23 mouse cellular contexts compared by ENCODE assay signal in the genomic region with DNA sequence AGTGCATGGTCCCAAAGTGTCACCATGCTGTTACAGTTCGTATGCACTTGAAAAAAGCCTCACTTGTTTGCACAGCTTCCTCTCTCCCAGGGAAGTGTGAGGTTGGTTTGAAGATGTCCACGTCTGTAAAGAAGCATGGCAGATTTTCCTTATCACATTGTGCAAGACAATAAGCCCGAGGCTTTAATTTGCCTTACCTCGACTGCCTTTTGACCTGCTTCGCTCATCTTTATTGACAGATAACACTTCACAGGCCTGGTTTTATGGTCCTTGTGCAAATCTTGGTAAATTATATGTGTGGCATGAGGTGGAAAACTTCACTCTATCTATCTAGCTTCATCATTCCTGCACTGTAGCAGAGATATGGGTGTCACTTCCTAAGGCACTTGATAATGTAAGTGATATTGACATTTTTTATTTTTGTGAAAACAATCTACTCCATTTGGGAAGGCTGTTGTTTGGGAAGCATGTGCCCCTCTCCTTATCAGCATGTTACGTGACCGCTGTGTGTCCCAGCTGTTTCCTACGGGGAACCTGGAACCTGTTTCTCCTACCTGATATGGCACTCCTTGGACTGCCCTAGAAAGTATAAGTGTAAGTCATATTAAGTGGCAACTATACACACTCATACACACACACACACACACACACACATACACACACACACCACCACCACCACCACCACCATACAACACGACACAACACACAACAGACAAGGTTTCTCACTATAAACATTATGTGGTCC.
"Had no signal": no experiment of that assay in that cellular context is flagged by ENCODE, and none has a peak within 500 bp of the region (broad histone marks: within the 10 kb centered on the region; RNA-seq: fewer than 3 reads in every experiment).

No protein-coding gene starts in this region.

- H3K4me1 ChIP-seq: heart, embryonic 12.5 days; hindbrain, embryonic 10.5 days; hindbrain, embryonic 12.5 days; limb, embryonic 13.5 days; limb, embryonic 15.5 days; liver, embryonic 12.5 days had no signal

- H3K36me3 ChIP-seq: heart, embryonic 12.5 days; hindbrain, embryonic 10.5 days; hindbrain, embryonic 12.5 days; limb, embryonic 13.5 days; limb, embryonic 15.5 days; liver, embryonic 12.5 days had no signal

- H3K9ac ChIP-seq: heart, embryonic 12.5 days; hindbrain, embryonic 12.5 days; hindbrain, embryonic 14.5 days; limb, embryonic 13.5 days; limb, embryonic 15.5 days; liver, embryonic 12.5 days; liver, embryonic 14.5 days had no signal

- ATAC-seq: forebrain, embryonic 16.5 days; hindbrain, embryonic 16.5 days; inflammation-experienced regulatory T-cells, adult 6 months; liver, embryonic 12.5 days had no signal

- DNase-seq: gastrocnemius, adult 2 months; gastrocnemius, postnatal 10 days; gastrocnemius, postnatal 25 days; heart, adult 2 months; heart, postnatal 10 days; heart, postnatal 4 days; kidney, adult 18-20 months; kidney, adult 8-10 months; kidney, postnatal 10 days; kidney, postnatal 25 days; kidney, postnatal 4 days; left cerebral cortex, postnatal 4 days had no signal

- H3K27ac ChIP-seq: gastrocnemius, adult 2 months; heart, adult 2 months; hindbrain, embryonic 10.5 days; hindbrain, embryonic 12.5 days; hindbrain, embryonic 14.5 days; limb, embryonic 13.5 days; limb, embryonic 15.5 days; liver, embryonic 12.5 days; liver, embryonic 14.5 days had no signal

- H3K27me3 ChIP-seq: heart, embryonic 12.5 days; hindbrain, embryonic 12.5 days; limb, embryonic 13.5 days; limb, embryonic 15.5 days; liver, embryonic 12.5 days had no signal

- H3K4me2 ChIP-seq: heart, embryonic 12.5 days; hindbrain, embryonic 12.5 days; hindbrain, embryonic 14.5 days; limb, embryonic 13.5 days; limb, embryonic 15.5 days; liver, embryonic 12.5 days had no signal

- H3K9me3 ChIP-seq: heart, embryonic 12.5 days; hindbrain, embryonic 10.5 days; hindbrain, embryonic 12.5 days; limb, embryonic 13.5 days; limb, embryonic 15.5 days; liver, embryonic 12.5 days had no signal

- H3K4me3 ChIP-seq: gastrocnemius, adult 2 months; heart, adult 2 months; heart, embryonic 12.5 days; hindbrain, embryonic 10.5 days; hindbrain, embryonic 12.5 days; limb, embryonic 13.5 days; limb, embryonic 15.5 days; liver, embryonic 12.5 days had no signal
